Mouse (Mus musculus): ENCODE data around the gene Dmbx1.

Dmbx1 gene

GRCm38 (mm10) chr4:115886875-115887274 lies 52.9 kb downstream of the Dmbx1 start:
- DNase-seq (ENCODE audit: low spot score): peak; percentile 53

- DNase-seq (ENCODE audit: low spot score): no peak
These were observed 53.9 kb downstream of the Dmbx1 start for GRCm38 (mm10) chr4:115885846-115886245.

GRCm38 (mm10) chr4:115884022-115884421 lies 55.7 kb downstream of the Dmbx1 start, which contains the start of gene Kncn:
Gene Kncn, plus strand, starts transcription at chr4:115884400.
- DNase-seq (ENCODE audit: low spot score): no peak

- no peak for DNase-seq (ENCODE audit: low spot score)
These were observed 57.5 kb downstream of the Dmbx1 start for GRCm38 (mm10) chr4:115882195-115882594.

GRCm38 (mm10) chr4:115881183-115881582 lies 58.5 kb downstream of the Dmbx1 start:
- peak; percentile 81 for DNase-seq (ENCODE audit: low spot score)

- no peak for DNase-seq (ENCODE audit: low spot score)
These were observed 60.9 kb downstream of the Dmbx1 start for GRCm38 (mm10) chr4:115878828-115879227.

- DNase-seq (ENCODE audit: low spot score): peak; percentile 75
These were observed 61.5 kb downstream of the Dmbx1 start for GRCm38 (mm10) chr4:115878216-115878678.

GRCm38 (mm10) chr4:115873231-115873630 lies 66.5 kb downstream of the Dmbx1 start:
- no peak for DNase-seq (ENCODE audit: low spot score)

GRCm38 (mm10) chr4:115869512-115870210 lies 70.1 kb downstream of the Dmbx1 start:
- no peak for DNase-seq (ENCODE audit: low spot score)

Data from embryo, embryonic 10 days (tissue).